Mouse (Mus musculus): ENCODE measurements around the gene Bmper. TPM values are rescaled to one million over a fixed set of nuclear protein-coding genes. Genes with fewer than 3 reads are reported as not detected.

Bmper gene
- total RNA-seq, 1 experiment from 2014 or later = not detected

GRCm38 (mm10) chr9:23268609-23269008 is 45.7 kb downstream of the Bmper start:
- ATAC-seq (replicated peaks in 1 of 2; ENCODE audit: insufficient read depth in 1 of 2, low FRiP score in 2 of 2, low TSS enrichment in 1 of 2, low read depth in 1 of 2, poor library complexity in 2 of 2, severe bottlenecking in 2 of 2) = peak in 1 of 2 experiments; percentile 29; a peak in 2 of 4 replicates

GRCm38 (mm10) chr9:23269087-23269486 is 46.2 kb downstream of the Bmper start:
- 0 out of 4 replicates have a peak, but pooled peaks of 1 of the 2 experiments have one; percentile 2 for ATAC-seq (replicated peaks in 1 of 2; ENCODE audit: insufficient read depth in 1 of 2, low FRiP score in 2 of 2, low TSS enrichment in 1 of 2, low read depth in 1 of 2, poor library complexity in 2 of 2, severe bottlenecking in 2 of 2)

- ATAC-seq (replicated peaks in 1 of 2; ENCODE audit: insufficient read depth in 1 of 2, low FRiP score in 2 of 2, low TSS enrichment in 1 of 2, low read depth in 1 of 2, poor library complexity in 2 of 2, severe bottlenecking in 2 of 2) = peak; percentile 85 to 87
Observed at GRCm38 (mm10) chr9:23276244-23276643, 53.4 kb downstream of the Bmper start.

- no peak for ATAC-seq (replicated peaks in 1 of 2; ENCODE audit: insufficient read depth in 1 of 2, low FRiP score in 2 of 2, low TSS enrichment in 1 of 2, low read depth in 1 of 2, poor library complexity in 2 of 2, severe bottlenecking in 2 of 2)
Observed at GRCm38 (mm10) chr9:23284940-23285460, 62.1 kb downstream of the Bmper start.

- peak; percentile 39 to 56; a peak in 2 of 4 replicates for ATAC-seq (replicated peaks in 1 of 2; ENCODE audit: insufficient read depth in 1 of 2, low FRiP score in 2 of 2, low TSS enrichment in 1 of 2, low read depth in 1 of 2, poor library complexity in 2 of 2, severe bottlenecking in 2 of 2)
Observed at GRCm38 (mm10) chr9:23293574-23293973, 70.7 kb downstream of the Bmper start.

- ATAC-seq (replicated peaks in 1 of 2; ENCODE audit: insufficient read depth in 1 of 2, low FRiP score in 2 of 2, low TSS enrichment in 1 of 2, low read depth in 1 of 2, poor library complexity in 2 of 2, severe bottlenecking in 2 of 2) = no peak
Observed at GRCm38 (mm10) chr9:23295569-23295968, 72.7 kb downstream of the Bmper start.

GRCm38 (mm10) chr9:23297491-23298170 is 74.8 kb downstream of the Bmper start:
- peak in 1 of 2 experiments; percentile 21; a peak in 1 of 4 replicates for ATAC-seq (replicated peaks in 1 of 2; ENCODE audit: insufficient read depth in 1 of 2, low FRiP score in 2 of 2, low TSS enrichment in 1 of 2, low read depth in 1 of 2, poor library complexity in 2 of 2, severe bottlenecking in 2 of 2)

- no peak for ATAC-seq (replicated peaks in 1 of 2; ENCODE audit: insufficient read depth in 1 of 2, low FRiP score in 2 of 2, low TSS enrichment in 1 of 2, low read depth in 1 of 2, poor library complexity in 2 of 2, severe bottlenecking in 2 of 2)
Observed at GRCm38 (mm10) chr9:23300376-23300775, 77.5 kb downstream of the Bmper start.

- no peak for ATAC-seq (replicated peaks in 1 of 2; ENCODE audit: insufficient read depth in 1 of 2, low FRiP score in 2 of 2, low TSS enrichment in 1 of 2, low read depth in 1 of 2, poor library complexity in 2 of 2, severe bottlenecking in 2 of 2)
Observed at GRCm38 (mm10) chr9:23305681-23306080, 82.8 kb downstream of the Bmper start.

- ATAC-seq (replicated peaks in 1 of 2; ENCODE audit: insufficient read depth in 1 of 2, low FRiP score in 2 of 2, low TSS enrichment in 1 of 2, low read depth in 1 of 2, poor library complexity in 2 of 2, severe bottlenecking in 2 of 2) = no peak
Observed at GRCm38 (mm10) chr9:23306226-23306625, 83.3 kb downstream of the Bmper start.

- ATAC-seq (replicated peaks in 1 of 2; ENCODE audit: insufficient read depth in 1 of 2, low FRiP score in 2 of 2, low TSS enrichment in 1 of 2, low read depth in 1 of 2, poor library complexity in 2 of 2, severe bottlenecking in 2 of 2) = no peak
Observed at GRCm38 (mm10) chr9:23307835-23308234, 85.0 kb downstream of the Bmper start.

GRCm38 (mm10) chr9:23310953-23311352 is 88.1 kb downstream of the Bmper start:
- no peak for ATAC-seq (replicated peaks in 1 of 2; ENCODE audit: insufficient read depth in 1 of 2, low FRiP score in 2 of 2, low TSS enrichment in 1 of 2, low read depth in 1 of 2, poor library complexity in 2 of 2, severe bottlenecking in 2 of 2)

- ATAC-seq (replicated peaks in 1 of 2; ENCODE audit: insufficient read depth in 1 of 2, low FRiP score in 2 of 2, low TSS enrichment in 1 of 2, low read depth in 1 of 2, poor library complexity in 2 of 2, severe bottlenecking in 2 of 2) = no peak
Observed at GRCm38 (mm10) chr9:23311956-23312355, 89.1 kb downstream of the Bmper start.

- no peak for ATAC-seq (replicated peaks in 1 of 2; ENCODE audit: insufficient read depth in 1 of 2, low FRiP score in 2 of 2, low TSS enrichment in 1 of 2, low read depth in 1 of 2, poor library complexity in 2 of 2, severe bottlenecking in 2 of 2)
Observed at GRCm38 (mm10) chr9:23312877-23313276, 90.0 kb downstream of the Bmper start.

- no peak for ATAC-seq (replicated peaks in 1 of 2; ENCODE audit: insufficient read depth in 1 of 2, low FRiP score in 2 of 2, low TSS enrichment in 1 of 2, low read depth in 1 of 2, poor library complexity in 2 of 2, severe bottlenecking in 2 of 2)
Observed at GRCm38 (mm10) chr9:23315631-23316330, 92.9 kb downstream of the Bmper start.

GRCm38 (mm10) chr9:23327830-23328229 is 105.0 kb downstream of the Bmper start:
- no peak for ATAC-seq (replicated peaks in 1 of 2; ENCODE audit: insufficient read depth in 1 of 2, low FRiP score in 2 of 2, low TSS enrichment in 1 of 2, low read depth in 1 of 2, poor library complexity in 2 of 2, severe bottlenecking in 2 of 2)

- ATAC-seq (replicated peaks in 1 of 2; ENCODE audit: insufficient read depth in 1 of 2, low FRiP score in 2 of 2, low TSS enrichment in 1 of 2, low read depth in 1 of 2, poor library complexity in 2 of 2, severe bottlenecking in 2 of 2) = no peak
Observed at GRCm38 (mm10) chr9:23333041-23333622, 110.3 kb downstream of the Bmper start.

- no peak for ATAC-seq (replicated peaks in 1 of 2; ENCODE audit: insufficient read depth in 1 of 2, low FRiP score in 2 of 2, low TSS enrichment in 1 of 2, low read depth in 1 of 2, poor library complexity in 2 of 2, severe bottlenecking in 2 of 2)
Observed at GRCm38 (mm10) chr9:23340551-23340950, 117.7 kb downstream of the Bmper start.

Data from hematopoietic stem cell, adult 5-6 weeks (primary cell).